ENCODE assay signal across 27 mouse cellular contexts in the genomic region with DNA sequence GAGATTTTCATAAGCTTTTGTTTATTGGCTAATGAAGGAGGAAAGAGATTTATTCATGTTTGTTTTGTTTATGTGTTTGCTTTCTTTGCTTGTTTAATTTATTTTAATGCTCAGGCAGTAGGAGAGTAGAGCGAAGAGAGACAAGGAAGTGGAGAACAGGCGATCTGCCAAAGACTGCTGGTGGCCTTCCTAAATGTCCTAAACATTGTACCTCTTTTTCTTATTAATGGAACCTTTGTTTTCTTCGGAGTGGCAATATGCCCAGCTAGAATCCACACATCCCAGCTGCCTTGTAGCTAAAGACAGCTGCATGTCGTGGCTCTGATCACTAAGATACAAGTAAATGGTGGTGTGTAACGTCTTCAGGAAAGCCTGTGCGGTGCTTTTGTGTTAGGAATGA. TPM values are rescaled to one million over a fixed set of nuclear protein-coding genes. Genes with fewer than 3 reads are reported as not detected.
DNase-seq lines count a peak whose midpoint lies in the region; ATAC-seq and TF ChIP-seq lines count a peak whose summit lies in the region.
"Had no signal": no experiment of that assay in that cellular context is flagged by ENCODE, and none has a peak within 500 bp of the region (broad histone marks: within the 10 kb centered on the region; RNA-seq: fewer than 3 reads in every experiment).

No protein-coding gene starts in this region.

- no peak overlapping the region for H3K4me3 ChIP-seq in lung, embryonic 16.5 days (ENCODE audit: low read length)
- no peak overlapping the region for H3K4me3 ChIP-seq in lung, adult 2 months (replicated peaks; ENCODE audit: extremely low read depth, low read depth, low read length)
- H3K4me3 ChIP-seq: embryonic facial prominence, embryonic 10.5 days; embryonic facial prominence, embryonic 12.5 days; forebrain, embryonic 13.5 days; forebrain, embryonic 15.5 days had no signal

- H3K4me2 ChIP-seq in lung, embryonic 16.5 days (ENCODE audit: low read depth, low read length): no peak overlapping the region
- H3K4me2 ChIP-seq: embryonic facial prominence, embryonic 12.5 days; forebrain, embryonic 13.5 days; forebrain, embryonic 15.5 days had no signal

- DNase-seq in kidney, postnatal 10 days: peak; percentile 9
- DNase-seq in kidney, adult 18-20 months: no peak
- DNase-seq in lung, adult 2 months: no peak
- peak; percentile 4 for DNase-seq in testis, postnatal 14 days (ENCODE audit: low spot score)
- DNase-seq in testis, postnatal 10 days (ENCODE audit: low spot score): no peak
- DNase-seq: adrenal gland, adult 8-10 months; adrenal gland, postnatal 14 days; adrenal gland, postnatal 36 days; B cell, adult 2 months; cerebellum, adult 11-12 months; cerebellum, adult 2 months; cerebellum, adult 9-10 months; cerebellum, postnatal 10 days; cerebellum, postnatal 25 days had no signal

- no peaks in the 10 kb centered on the region for H3K4me1 ChIP-seq in lung, embryonic 16.5 days (replicated peaks; ENCODE audit: control insufficient read depth, insufficient read depth, low read length)
- no peaks in the 10 kb centered on the region for H3K4me1 ChIP-seq in lung, adult 2 months (ENCODE audit: control insufficient read depth, insufficient read depth, low read length)
- H3K4me1 ChIP-seq: embryonic facial prominence, embryonic 10.5 days; embryonic facial prominence, embryonic 12.5 days; forebrain, embryonic 13.5 days; forebrain, embryonic 15.5 days had no signal

- H3K9ac ChIP-seq in lung, embryonic 16.5 days (ENCODE audit: low read length): no peak overlapping the region
- H3K9ac ChIP-seq: embryonic facial prominence, embryonic 12.5 days; forebrain, embryonic 13.5 days; forebrain, embryonic 15.5 days had no signal

- TF ChIP-seq CTCF in lung, adult 2 months (IDR thresholded peaks at IDR 0.05; ENCODE audit: insufficient read depth, low read length): no peak

- ATAC-seq in lung, embryonic 16.5 days (ENCODE audit: low read depth): peak; percentile 51; the same call in 1 of the 2 replicates
- ATAC-seq: activated CD4-positive, CD25-positive, alpha-beta regulatory T cell, adult 4 months; CD4-positive, CD25-positive, alpha-beta regulatory T cell, adult 4 months; forebrain, embryonic 13.5 days; forebrain, embryonic 15.5 days; Patski had no signal

- no peaks in the 10 kb centered on the region for H3K36me3 ChIP-seq in lung, embryonic 16.5 days (ENCODE audit: control insufficient read depth, insufficient read depth, low read length)
- H3K36me3 ChIP-seq: embryonic facial prominence, embryonic 10.5 days; embryonic facial prominence, embryonic 12.5 days; forebrain, embryonic 15.5 days; G1E had no signal

- H3K27ac ChIP-seq in lung, embryonic 16.5 days (ENCODE audit: low read length): no peak overlapping the region
- H3K27ac ChIP-seq: embryonic facial prominence, embryonic 10.5 days; embryonic facial prominence, embryonic 12.5 days; forebrain, embryonic 13.5 days; forebrain, embryonic 15.5 days had no signal

- H3K27me3 ChIP-seq in lung, embryonic 16.5 days (ENCODE audit: control insufficient read depth, insufficient read depth, low read depth, low read length): no peaks in the 10 kb centered on the region; the same call in 1 of the 2 replicates
- H3K27me3 ChIP-seq: CH12.LX; forebrain, embryonic 13.5 days; forebrain, embryonic 15.5 days had no signal

- no peaks in the 10 kb centered on the region for H3K9me3 ChIP-seq in lung, embryonic 16.5 days (ENCODE audit: control insufficient read depth, low read length)
- H3K9me3 ChIP-seq: embryonic facial prominence, embryonic 10.5 days; embryonic facial prominence, embryonic 12.5 days; forebrain, embryonic 13.5 days; forebrain, embryonic 15.5 days; G1E had no signal

- 44% methylated on average over 6 of the region's 6 CpGs for WGBS in lung, embryonic 16.5 days
- 66% methylated on average over 6 of the region's 6 CpGs for WGBS in lung, adult 2 months

- TF ChIP-seq POLR2A in lung, adult 2 months (IDR thresholded peaks at IDR 0.05; ENCODE audit: borderline replicate concordance, extremely low read depth, low read depth, low read length): no peak

RNA-seq across cellular contexts. Expression of a gene that starts 22.0 kb away (rescaled TPM):
- not detected in 2 replicates for polyA plus RNA-seq in lung, embryonic 16.5 days (2015; fragmentation: Nextera tagmentation; extraction: Ambion mirVana)
- not detected in 2 replicates for polyA plus RNA-seq in lung, adult 2 months (2012; rRNA removed)
- polyA plus RNA-seq: activated CD4-positive, CD25-positive, alpha-beta regulatory T cell, adult 4 months; CD4-positive, CD25-positive, alpha-beta regulatory T cell, adult 4 months; cerebellum, adult 2 months; cortical plate, adult 2 months; embryonic facial prominence, embryonic 10.5 days; embryonic facial prominence, embryonic 12.5 days; embryonic facial prominence, embryonic 14.5 days; forebrain, embryonic 11.5 days; forebrain, embryonic 13.5 days; forebrain, embryonic 15.5 days; G1E; Patski had no signal

RNA-seq across cellular contexts. Expression of a gene that starts 25.1 kb away (rescaled TPM):
- not detected in 2 replicates for polyA plus RNA-seq in lung, embryonic 16.5 days (2015; fragmentation: Nextera tagmentation; extraction: Ambion mirVana)
- polyA plus RNA-seq in lung, adult 2 months (2012; rRNA removed): not detected in 2 replicates
- polyA plus RNA-seq: activated CD4-positive, CD25-positive, alpha-beta regulatory T cell, adult 4 months; CD4-positive, CD25-positive, alpha-beta regulatory T cell, adult 4 months; cerebellum, adult 2 months; cortical plate, adult 2 months; embryonic facial prominence, embryonic 10.5 days; embryonic facial prominence, embryonic 12.5 days; embryonic facial prominence, embryonic 14.5 days; forebrain, embryonic 11.5 days; forebrain, embryonic 13.5 days; forebrain, embryonic 15.5 days; G1E; Patski had no signal

RNA-seq across cellular contexts. Expression of a gene that starts 28.4 kb away (rescaled TPM):
- polyA plus RNA-seq in lung, embryonic 16.5 days (2015; fragmentation: Nextera tagmentation; extraction: Ambion mirVana): not detected in 2 replicates
- not detected in 2 replicates for polyA plus RNA-seq in lung, adult 2 months (2012; rRNA removed)
- polyA plus RNA-seq: activated CD4-positive, CD25-positive, alpha-beta regulatory T cell, adult 4 months; CD4-positive, CD25-positive, alpha-beta regulatory T cell, adult 4 months; cerebellum, adult 2 months; cortical plate, adult 2 months; embryonic facial prominence, embryonic 10.5 days; embryonic facial prominence, embryonic 12.5 days; embryonic facial prominence, embryonic 14.5 days; forebrain, embryonic 11.5 days; forebrain, embryonic 13.5 days; forebrain, embryonic 15.5 days; G1E; Patski had no signal

RNA-seq across cellular contexts. Expression of a gene that starts 31.5 kb away (rescaled TPM):
- not detected in 2 replicates for polyA plus RNA-seq in lung, embryonic 16.5 days (2015; fragmentation: Nextera tagmentation; extraction: Ambion mirVana)
- not detected in 2 replicates for polyA plus RNA-seq in lung, adult 2 months (2012; rRNA removed)
- polyA plus RNA-seq: activated CD4-positive, CD25-positive, alpha-beta regulatory T cell, adult 4 months; CD4-positive, CD25-positive, alpha-beta regulatory T cell, adult 4 months; cerebellum, adult 2 months; cortical plate, adult 2 months; embryonic facial prominence, embryonic 10.5 days; embryonic facial prominence, embryonic 12.5 days; embryonic facial prominence, embryonic 14.5 days; forebrain, embryonic 11.5 days; forebrain, embryonic 13.5 days; forebrain, embryonic 15.5 days; G1E; Patski had no signal

RNA-seq across cellular contexts. Expression of a gene that starts 34.7 kb away (rescaled TPM):
- polyA plus RNA-seq in lung, embryonic 16.5 days (2015; fragmentation: Nextera tagmentation; extraction: Ambion mirVana): not detected in 2 replicates
- polyA plus RNA-seq in lung, adult 2 months (2012; rRNA removed): not detected in 2 replicates
- polyA plus RNA-seq: activated CD4-positive, CD25-positive, alpha-beta regulatory T cell, adult 4 months; CD4-positive, CD25-positive, alpha-beta regulatory T cell, adult 4 months; cerebellum, adult 2 months; cortical plate, adult 2 months; embryonic facial prominence, embryonic 10.5 days; embryonic facial prominence, embryonic 12.5 days; embryonic facial prominence, embryonic 14.5 days; forebrain, embryonic 11.5 days; forebrain, embryonic 13.5 days; forebrain, embryonic 15.5 days; G1E; Patski had no signal

Comparison
In these comparisons a context has a peak if more than half of its experiments do, and no peak if none do; other contexts are left out.
1. DNase-seq: peak in kidney, postnatal 10 days (single experiment) and testis, postnatal 14 days (single experiment); none in kidney, adult 18-20 months (single experiment), lung, adult 2 months (single experiment) and testis, postnatal 10 days (single experiment).